Mouse (Mus musculus) myocyte (in vitro differentiated cells): ENCODE measurements around the gene Chst15. TPM values are rescaled to one million over a fixed set of nuclear protein-coding genes. Genes with fewer than 3 reads are reported as not detected.

Source experiments
- H3K27me3 ChIP-seq: one replicate; pipeline ENCODE4 v1.6.1; 2011; ENCODE audit not compliant: control insufficient read depth, insufficient read depth, insufficient read length
- H3K36me3 ChIP-seq: one replicate; pipeline ENCODE4 v1.6.1; 2011; ENCODE audit not compliant: control insufficient read depth, insufficient read depth
- H3K4me2 ChIP-seq: one replicate; pipeline ENCODE4 v1.6.1; 2011; ENCODE audit warnings: low read depth, control low read depth
- H3K4me3 ChIP-seq: one replicate; pipeline ENCODE4 v1.5.1; 2011; ENCODE audit warnings: mild to moderate bottlenecking, control low read depth, moderate library complexity
- H3K79me2 ChIP-seq: one replicate; pipeline ENCODE4 v1.6.1; 2011; ENCODE audit not compliant: control insufficient read depth, insufficient read depth
- H3ac ChIP-seq: one replicate; pipeline ENCODE4 v1.6.1; 2011; ENCODE audit not compliant: control insufficient read depth, insufficient read length
- CEBPB ChIP-seq: IDR thresholded peaks from 2 replicates; pipeline ENCODE4 v1.6.1; 2011; ENCODE audit warnings: mild to moderate bottlenecking, moderate library complexity; ENCODE audit not compliant: poor library complexity, insufficient read depth, severe bottlenecking
- E2F4 ChIP-seq: IDR thresholded peaks from one replicate; pipeline ENCODE4 v1.6.1; 2011; ENCODE audit warnings: mild to moderate bottlenecking, control low read depth, moderate library complexity; ENCODE audit not compliant: insufficient read depth
- MAX ChIP-seq: IDR thresholded peaks from one replicate; pipeline ENCODE4 v1.6.1; 2011; ENCODE audit warnings: low read depth, mild to moderate bottlenecking, control low read depth
- MYOD1 ChIP-seq, 3 experiments: IDR thresholded peaks; one replicate each; pipeline ENCODE4 v1.6.1; 2011; ENCODE audit warnings: control low read depth in 2 of 3, low read depth in 2 of 3, mild to moderate bottlenecking in 2 of 3, moderate library complexity in 1 of 3; ENCODE audit not compliant: insufficient read length in 2 of 3, control insufficient read depth in 1 of 3
- MYOG ChIP-seq, 3 experiments: IDR thresholded peaks; one replicate each; pipeline ENCODE4 v1.6.1; 2011; ENCODE audit warnings: control low read depth in 2 of 3, low read depth in 2 of 3, mild to moderate bottlenecking in 2 of 3; ENCODE audit not compliant: insufficient read length in 2 of 3, control insufficient read depth in 1 of 3, insufficient read depth in 1 of 3
- POLR2A ChIP-seq: IDR thresholded peaks from one replicate; pipeline ENCODE4 v1.6.1; 2011; ENCODE audit warnings: low read depth, mild to moderate bottlenecking, control low read depth, moderate library complexity; ENCODE audit not compliant: insufficient read length
- POLR2AphosphoS2 ChIP-seq: IDR thresholded peaks from one replicate; pipeline ENCODE4 v1.6.1; 2011; ENCODE audit warnings: low read depth, control low read depth; ENCODE audit not compliant: insufficient read length
- REST ChIP-seq: IDR thresholded peaks from one replicate; pipeline ENCODE4 v1.6.1; 2011; ENCODE audit warnings: mild to moderate bottlenecking, control low read depth, moderate library complexity; ENCODE audit not compliant: insufficient read depth, insufficient read length
- SRF ChIP-seq: IDR thresholded peaks from one replicate; pipeline ENCODE4 v1.6.1; 2011; ENCODE audit warnings: low read depth; ENCODE audit not compliant: control insufficient read depth, insufficient read length
- TCF12 ChIP-seq: IDR thresholded peaks from one replicate; pipeline ENCODE4 v1.6.1; 2011; ENCODE audit warnings: mild to moderate bottlenecking, control low read depth; ENCODE audit not compliant: poor library complexity, insufficient read depth, severe bottlenecking
- TCF3 ChIP-seq: IDR thresholded peaks from one replicate; pipeline ENCODE4 v1.6.1; 2011; ENCODE audit warnings: low read depth, control low read depth; ENCODE audit not compliant: insufficient read length
- USF1 ChIP-seq: IDR thresholded peaks from one replicate; pipeline ENCODE4 v1.6.1; 2011; ENCODE audit warnings: low read depth, mild to moderate bottlenecking, control low read depth, moderate library complexity
- polyA plus RNA-seq: library from polyadenylated mRNA; unstranded; fragments of >200 nt; fragmentation: generic; extraction: Trizol; gene quantifications from one replicate; pipeline ENCODE4 v1.2.1, GENCODE M21; 2012; ENCODE audit warnings: missing spikeins

The Chst15 gene
- polyA plus RNA-seq, 1 experiment = 13.4 TPM

- H3K79me2 ChIP-seq = no peaks in the 10 kb centered on the region
- H3K36me3 ChIP-seq = no peaks in the 10 kb centered on the region
- H3ac ChIP-seq = no peak overlapping the region
- no peak overlapping the region for H3K4me2 ChIP-seq
- H3K27me3 ChIP-seq = no peaks in the 10 kb centered on the region
- no peak overlapping the region for H3K4me3 ChIP-seq
- TF ChIP-seq MYOD1 (IDR thresholded peaks at IDR 0.05; ENCODE audit: control insufficient read depth in 1 of 3, insufficient read length in 2 of 3, low read depth in 2 of 3) = peak in 1 of 3 experiments; percentile 2
- TF ChIP-seq E2F4 = no peak
- no peak for TF ChIP-seq TCF12
- no peak for TF ChIP-seq POLR2A
Observed at GRCm38 (mm10) chr7:132358709-132359108, 41.7 kb upstream of the Chst15 start.

GRCm38 (mm10) chr7:132358250-132358649, 41.2 kb upstream of the Chst15 start:
- no peak overlapping the region for H3ac ChIP-seq
- H3K36me3 ChIP-seq = no peaks in the 10 kb centered on the region
- TF ChIP-seq CEBPB (no peak), TCF12 (no peak), REST (no peak), POLR2AphosphoS2 (no peak), USF1 (no peak), POLR2A (no peak), TCF3 (no peak), MYOG (IDR thresholded peaks at IDR 0.05; ENCODE audit: control insufficient read depth in 1 of 3, insufficient read depth in 1 of 3, insufficient read length in 2 of 3, low read depth in 2 of 3) (no peak), MYOD1 (IDR thresholded peaks at IDR 0.05; ENCODE audit: control insufficient read depth in 1 of 3, insufficient read length in 2 of 3, low read depth in 2 of 3) (no peak), E2F4 (no peak), SRF (no peak), MAX (no peak)
- no peaks in the 10 kb centered on the region for H3K79me2 ChIP-seq
- no peak overlapping the region for H3K4me2 ChIP-seq
- H3K4me3 ChIP-seq = no peak overlapping the region
- H3K27me3 ChIP-seq = no peaks in the 10 kb centered on the region

GRCm38 (mm10) chr7:132357841-132358237, 40.8 kb upstream of the Chst15 start:
- no peak for TF ChIP-seq REST
- no peak for TF ChIP-seq TCF12
- TF ChIP-seq MAX = no peak
- no peaks in the 10 kb centered on the region for H3K27me3 ChIP-seq
- H3ac ChIP-seq = no peak overlapping the region
- no peaks in the 10 kb centered on the region for H3K36me3 ChIP-seq
- H3K79me2 ChIP-seq = no peaks in the 10 kb centered on the region
- H3K4me3 ChIP-seq = no peak overlapping the region
- no peak overlapping the region for H3K4me2 ChIP-seq

DNA sequence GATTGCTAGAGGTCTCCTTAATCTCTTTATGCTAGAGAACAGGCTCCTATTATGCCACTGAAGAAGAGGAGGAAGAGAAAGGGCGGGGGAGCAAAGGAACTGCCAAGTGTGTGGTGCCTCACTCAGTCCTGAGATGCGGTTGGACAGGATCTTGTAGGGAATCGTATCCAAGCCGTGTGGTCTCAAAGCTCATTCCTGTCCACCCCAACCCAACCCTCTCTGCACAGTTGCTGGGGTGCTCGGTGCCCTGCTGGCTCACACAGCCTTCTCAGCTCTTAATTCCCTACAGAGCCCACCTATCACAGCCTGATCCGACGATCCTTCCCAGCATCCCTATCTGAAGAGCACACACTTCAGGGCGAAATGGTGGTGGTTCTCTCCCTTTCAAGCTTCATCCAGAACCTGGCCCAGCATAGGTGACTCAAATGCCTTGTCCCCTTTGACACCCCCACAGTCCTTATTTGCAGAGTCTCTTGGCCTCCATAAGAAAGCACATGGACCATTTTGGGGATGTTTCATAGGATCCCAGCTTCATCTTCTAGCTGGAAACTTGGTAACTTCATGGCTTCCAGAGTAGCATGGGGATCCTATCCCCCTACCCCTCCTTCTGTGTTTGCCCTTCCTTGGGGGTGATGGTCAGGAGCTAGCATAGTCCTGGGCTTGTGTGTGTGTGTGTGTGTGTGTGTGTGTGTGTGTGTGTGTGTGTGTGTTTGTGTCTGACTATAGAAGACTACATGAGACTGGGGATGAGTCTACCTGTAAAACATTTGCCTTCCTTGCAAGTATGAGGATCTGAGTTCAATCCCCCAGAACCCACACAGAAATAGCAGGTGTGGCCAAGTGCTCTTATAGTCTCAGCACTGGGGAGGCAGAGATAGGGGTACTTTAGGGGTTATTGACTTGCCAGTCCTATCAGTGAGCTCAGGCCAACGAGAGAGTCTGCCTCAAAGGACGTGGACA, 40.1 kb upstream of the Chst15 start:
- H3ac ChIP-seq = no peak overlapping the region
- H3K79me2 ChIP-seq = no peaks in the 10 kb centered on the region
- H3K4me3 ChIP-seq = no peak overlapping the region
- H3K27me3 ChIP-seq = no peaks in the 10 kb centered on the region
- TF ChIP-seq MYOD1 (IDR thresholded peaks at IDR 0.05; ENCODE audit: control insufficient read depth in 1 of 3, insufficient read length in 2 of 3, low read depth in 2 of 3) = peak in 2 of 3 experiments; percentile 37 to 65
- peak in 2 of 3 experiments; percentile 22 to 80 for TF ChIP-seq MYOG (IDR thresholded peaks at IDR 0.05; ENCODE audit: control insufficient read depth in 1 of 3, insufficient read depth in 1 of 3, insufficient read length in 2 of 3, low read depth in 2 of 3)
- no peak for TF ChIP-seq POLR2A
- no peak for TF ChIP-seq E2F4
- H3K36me3 ChIP-seq = no peaks in the 10 kb centered on the region
- peak overlapping the region; percentile 74 for H3K4me2 ChIP-seq

- TF ChIP-seq CEBPB (peak; percentile 64; the same call in 1 of the 2 replicates), TCF12 (peak; percentile 86), TCF3 (peak; percentile 50), MYOG (IDR thresholded peaks at IDR 0.05; ENCODE audit: control insufficient read depth in 1 of 3, insufficient read depth in 1 of 3, insufficient read length in 2 of 3, low read depth in 2 of 3) (peak; percentile 74 to 89 (median 74)), POLR2A (no peak), MYOD1 (IDR thresholded peaks at IDR 0.05; ENCODE audit: control insufficient read depth in 1 of 3, insufficient read length in 2 of 3, low read depth in 2 of 3) (peak; percentile 36 to 85 (median 83)), SRF (no peak)
Observed at GRCm38 (mm10) chr7:132356185-132356584, 39.2 kb upstream of the Chst15 start.

More at GRCm38 (mm10) chr7:132356185-132356584, 39.2 kb upstream of the Chst15 start:
- Histone ChIP-seq H3K4me3 (no peak overlapping the region), H3K27me3 (no peaks in the 10 kb centered on the region), H3K79me2 (no peaks in the 10 kb centered on the region), H3K4me2 (peak overlapping the region; percentile 74), H3ac (no peak overlapping the region), H3K36me3 (no peaks in the 10 kb centered on the region)
